Mouse (Mus musculus) lung, postnatal 14 days (tissue): ENCODE data around the gene Prrt2.

Experiments
- DNase-seq: peaks from one replicate; pipeline ENCODE4 v3.0.0; 2021

The Prrt2 gene

DNA sequence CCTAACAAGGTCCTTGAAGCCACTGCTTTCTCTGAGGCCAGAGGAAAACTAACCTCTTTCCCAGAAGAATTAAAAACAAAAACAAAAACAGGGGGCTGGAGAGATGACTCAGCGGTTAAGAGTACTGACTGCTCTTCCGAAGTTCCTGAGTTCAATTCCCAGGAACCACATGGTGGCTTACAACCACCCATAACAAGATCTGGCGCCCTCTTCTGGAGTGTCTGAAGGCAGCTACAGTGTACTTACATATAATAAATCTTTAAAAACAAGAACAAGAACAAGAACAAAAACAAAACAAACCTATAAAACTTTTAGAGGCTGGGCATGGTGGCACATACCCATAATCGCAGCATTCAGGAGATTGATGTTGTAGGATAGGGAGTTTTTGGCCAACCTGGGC, 24.6 kb downstream of the Prrt2 start:
- no peak for DNase-seq

- no peak for DNase-seq
Measured at GRCm38 (mm10) chr7:126988816-126989215, 32.2 kb downstream of the Prrt2 start.

GRCm38 (mm10) chr7:126986319-126986718, 34.7 kb downstream of the Prrt2 start:
- DNase-seq: peak; percentile 49

- peak; percentile 32 for DNase-seq
Measured at GRCm38 (mm10) chr7:126984667-126985444, 36.2 kb downstream of the Prrt2 start.

GRCm38 (mm10) chr7:126983113-126983512, 37.9 kb downstream of the Prrt2 start:
- DNase-seq: no peak

GRCm38 (mm10) chr7:126982054-126982453, 39.0 kb downstream of the Prrt2 start:
- no peak for DNase-seq

- DNase-seq: no peak
Measured at GRCm38 (mm10) chr7:126981601-126982000, 39.4 kb downstream of the Prrt2 start.

- DNase-seq: no peak
Measured at GRCm38 (mm10) chr7:126978841-126979240, 42.2 kb downstream of the Prrt2 start.

- peak; percentile 9 for DNase-seq
Measured at GRCm38 (mm10) chr7:126976878-126977459, 44.0 kb downstream of the Prrt2 start.

DNA sequence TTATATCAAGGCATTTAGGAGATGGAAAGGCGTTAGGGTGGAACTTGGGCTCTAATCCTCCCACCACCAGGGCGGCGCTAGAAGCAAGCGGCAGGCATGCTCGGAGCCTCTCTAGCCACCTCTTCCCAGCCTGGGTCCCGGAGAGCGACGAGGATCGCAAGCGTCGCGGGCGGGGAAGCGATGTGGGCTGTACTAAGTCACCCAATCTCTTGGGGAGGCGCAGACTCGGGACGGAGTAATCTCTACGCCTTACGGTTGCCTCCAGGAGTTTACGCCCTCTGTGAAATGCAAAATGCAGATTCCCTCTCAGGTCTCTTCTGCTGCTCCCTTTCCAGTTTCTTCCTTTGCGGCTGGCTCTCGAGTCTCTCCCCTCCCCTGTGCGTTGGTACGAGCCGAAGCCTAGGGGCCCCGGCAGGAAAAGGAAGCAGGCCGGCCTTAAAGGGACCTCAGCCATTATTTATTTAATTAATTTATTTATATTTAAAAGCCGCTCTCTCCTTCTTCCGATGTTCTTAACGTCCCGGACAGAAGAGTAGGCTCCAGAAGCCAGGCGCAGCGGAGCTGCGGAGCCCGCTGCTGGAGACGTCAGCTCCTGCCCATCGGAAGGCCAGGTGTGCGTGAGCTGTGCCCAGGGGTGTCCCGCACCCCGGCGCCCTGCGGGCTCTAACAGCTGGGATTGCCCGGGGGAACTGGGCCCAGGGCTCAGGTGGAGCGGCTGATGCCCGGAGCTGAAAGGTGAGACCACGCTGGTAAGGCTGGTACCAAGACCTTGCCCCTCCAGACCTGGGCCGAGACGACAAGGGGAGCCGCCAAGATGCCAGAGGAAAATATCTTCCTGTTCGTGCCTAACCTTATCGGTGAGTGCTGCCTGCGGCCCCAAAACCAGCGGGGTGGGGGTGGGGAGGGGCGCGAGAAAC, 44.8 kb downstream of the Prrt2 start, which contains the start of gene Cdiptos:
Gene Cdiptos, minus strand, starts transcription at position 149 of the 917 bp plus-strand sequence.
- peak; percentile 99 for DNase-seq

DNA sequence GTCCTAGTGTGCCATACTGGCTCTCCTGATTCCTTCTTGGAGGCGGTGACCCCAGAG, 45.3 kb downstream of the Prrt2 start, which contains the start of gene Cdipt:
Gene Cdipt, plus strand, starts transcription at position 22 of the 57 bp plus-strand sequence.
- no peak for DNase-seq

DNA sequence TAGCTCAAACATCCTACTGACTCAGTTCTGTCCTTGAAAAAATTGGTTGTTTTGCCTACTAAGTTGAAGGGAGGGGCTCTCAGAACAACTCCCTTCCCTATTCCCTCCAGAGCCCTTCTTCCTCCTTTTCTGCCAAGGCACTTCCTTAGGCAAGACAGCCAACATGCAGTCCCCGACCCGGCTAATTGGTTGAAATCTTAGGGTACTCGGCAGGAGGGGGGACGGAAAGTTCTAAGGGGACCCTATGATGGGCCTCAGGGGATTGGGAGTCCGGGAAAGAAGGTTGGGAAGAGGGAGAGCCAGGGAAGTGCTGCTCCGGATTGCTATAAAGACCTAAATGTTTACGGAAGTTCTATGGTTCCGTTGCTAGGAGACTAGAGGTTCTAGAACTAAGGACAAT, 45.5 kb downstream of the Prrt2 start:
- peak; percentile 7 for DNase-seq
